In the genomic region with DNA sequence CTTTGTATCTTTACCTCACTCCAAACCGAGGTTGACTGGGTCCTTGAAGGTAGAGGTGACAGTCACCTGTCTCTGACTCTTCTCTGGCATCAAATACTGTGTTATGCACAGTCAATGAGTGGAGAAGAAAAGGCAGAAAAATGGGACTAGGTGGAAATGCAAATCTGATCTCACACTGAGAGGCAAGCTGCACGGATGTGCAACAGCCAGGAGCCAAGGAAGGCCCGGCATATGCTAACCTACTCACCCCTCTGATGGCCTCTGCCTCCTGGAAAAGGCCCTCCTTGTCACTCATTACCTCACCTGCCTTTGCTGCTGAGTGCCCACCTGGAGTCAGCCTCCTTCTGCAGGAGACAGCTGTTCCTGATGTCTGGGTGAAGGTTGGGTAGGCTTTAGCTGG, we compare ENCODE assay signal across 9 mouse cellular contexts.
"Had no signal": no experiment of that assay in that cellular context is flagged by ENCODE, and none has a peak within 500 bp of the region (broad histone marks: within the 10 kb centered on the region; RNA-seq: fewer than 3 reads in every experiment).

No protein-coding gene starts in this region.

- DNase-seq: liver; liver, embryonic 13.5 days; liver, postnatal 0 days; right cerebral cortex, postnatal 25 days; thymus, adult 18-20 months; thymus, postnatal 25 days had no signal

- H3K4me2 ChIP-seq: limb, embryonic 12.5 days; liver, embryonic 13.5 days; lung, embryonic 15.5 days; midbrain, embryonic 13.5 days had no signal

- H3K36me3 ChIP-seq: limb, embryonic 12.5 days; liver, embryonic 13.5 days; lung, embryonic 15.5 days; midbrain, embryonic 13.5 days had no signal

- H3K4me1 ChIP-seq: limb, embryonic 12.5 days; liver, embryonic 13.5 days; lung, embryonic 15.5 days; midbrain, embryonic 13.5 days had no signal

- H3K9me3 ChIP-seq: limb, embryonic 12.5 days; liver, embryonic 13.5 days; lung, embryonic 15.5 days; midbrain, embryonic 13.5 days had no signal

- H3K27ac ChIP-seq: limb, embryonic 12.5 days; liver, embryonic 13.5 days; lung, embryonic 15.5 days; midbrain, embryonic 13.5 days had no signal

- ATAC-seq: liver, postnatal 0 days; midbrain, embryonic 13.5 days had no signal

- H3K9ac ChIP-seq: limb, embryonic 12.5 days; liver, embryonic 13.5 days; liver, postnatal 0 days; lung, embryonic 15.5 days; midbrain, embryonic 13.5 days had no signal

- H3K4me3 ChIP-seq: limb, embryonic 12.5 days; liver, embryonic 13.5 days; lung, embryonic 15.5 days; midbrain, embryonic 13.5 days had no signal

- H3K27me3 ChIP-seq: liver, embryonic 13.5 days; lung, embryonic 15.5 days; midbrain, embryonic 13.5 days had no signal
